Mouse (Mus musculus) myocyte (in vitro differentiated cells): ENCODE measurements around the gene Brpf3. TPM values are rescaled to one million over a fixed set of nuclear protein-coding genes. Genes with fewer than 3 reads are reported as not detected.
"Not testable (repeated sequence)": the region's sequence is repeated elsewhere in the genome, so short reads cannot be mapped to it uniquely, and the experiment has no call there.

ENCODE experiments used
- H3K27me3 ChIP-seq: one replicate; pipeline ENCODE4 v1.6.1; 2011; ENCODE audit not compliant: control insufficient read depth, insufficient read depth, insufficient read length
- H3K36me3 ChIP-seq: one replicate; pipeline ENCODE4 v1.6.1; 2011; ENCODE audit not compliant: control insufficient read depth, insufficient read depth
- H3K4me2 ChIP-seq: one replicate; pipeline ENCODE4 v1.6.1; 2011; ENCODE audit warnings: low read depth, control low read depth
- H3K4me3 ChIP-seq: one replicate; pipeline ENCODE4 v1.5.1; 2011; ENCODE audit warnings: mild to moderate bottlenecking, control low read depth, moderate library complexity
- H3K79me2 ChIP-seq: one replicate; pipeline ENCODE4 v1.6.1; 2011; ENCODE audit not compliant: control insufficient read depth, insufficient read depth
- H3ac ChIP-seq: one replicate; pipeline ENCODE4 v1.6.1; 2011; ENCODE audit not compliant: control insufficient read depth, insufficient read length
- CEBPB ChIP-seq: IDR thresholded peaks from 2 replicates; pipeline ENCODE4 v1.6.1; 2011; ENCODE audit warnings: mild to moderate bottlenecking, moderate library complexity; ENCODE audit not compliant: poor library complexity, insufficient read depth, severe bottlenecking
- E2F4 ChIP-seq: IDR thresholded peaks from one replicate; pipeline ENCODE4 v1.6.1; 2011; ENCODE audit warnings: mild to moderate bottlenecking, control low read depth, moderate library complexity; ENCODE audit not compliant: insufficient read depth
- MAX ChIP-seq: IDR thresholded peaks from one replicate; pipeline ENCODE4 v1.6.1; 2011; ENCODE audit warnings: low read depth, mild to moderate bottlenecking, control low read depth
- MYOD1 ChIP-seq, 3 experiments: IDR thresholded peaks; one replicate each; pipeline ENCODE4 v1.6.1; 2011; ENCODE audit warnings: control low read depth in 2 of 3, low read depth in 2 of 3, mild to moderate bottlenecking in 2 of 3, moderate library complexity in 1 of 3; ENCODE audit not compliant: insufficient read length in 2 of 3, control insufficient read depth in 1 of 3
- MYOG ChIP-seq, 3 experiments: IDR thresholded peaks; one replicate each; pipeline ENCODE4 v1.6.1; 2011; ENCODE audit warnings: control low read depth in 2 of 3, low read depth in 2 of 3, mild to moderate bottlenecking in 2 of 3; ENCODE audit not compliant: insufficient read length in 2 of 3, control insufficient read depth in 1 of 3, insufficient read depth in 1 of 3
- POLR2A ChIP-seq: IDR thresholded peaks from one replicate; pipeline ENCODE4 v1.6.1; 2011; ENCODE audit warnings: low read depth, mild to moderate bottlenecking, control low read depth, moderate library complexity; ENCODE audit not compliant: insufficient read length
- POLR2AphosphoS2 ChIP-seq: IDR thresholded peaks from one replicate; pipeline ENCODE4 v1.6.1; 2011; ENCODE audit warnings: low read depth, control low read depth; ENCODE audit not compliant: insufficient read length
- REST ChIP-seq: IDR thresholded peaks from one replicate; pipeline ENCODE4 v1.6.1; 2011; ENCODE audit warnings: mild to moderate bottlenecking, control low read depth, moderate library complexity; ENCODE audit not compliant: insufficient read depth, insufficient read length
- SRF ChIP-seq: IDR thresholded peaks from one replicate; pipeline ENCODE4 v1.6.1; 2011; ENCODE audit warnings: low read depth; ENCODE audit not compliant: control insufficient read depth, insufficient read length
- TCF12 ChIP-seq: IDR thresholded peaks from one replicate; pipeline ENCODE4 v1.6.1; 2011; ENCODE audit warnings: mild to moderate bottlenecking, control low read depth; ENCODE audit not compliant: poor library complexity, insufficient read depth, severe bottlenecking
- TCF3 ChIP-seq: IDR thresholded peaks from one replicate; pipeline ENCODE4 v1.6.1; 2011; ENCODE audit warnings: low read depth, control low read depth; ENCODE audit not compliant: insufficient read length
- USF1 ChIP-seq: IDR thresholded peaks from one replicate; pipeline ENCODE4 v1.6.1; 2011; ENCODE audit warnings: low read depth, mild to moderate bottlenecking, control low read depth, moderate library complexity
- polyA plus RNA-seq: library from polyadenylated mRNA; unstranded; fragments of >200 nt; fragmentation: generic; extraction: Trizol; gene quantifications from one replicate; pipeline ENCODE4 v1.2.1, GENCODE M21; 2012; ENCODE audit warnings: missing spikeins

The Brpf3 gene
- polyA plus RNA-seq, 1 experiment, result 6.7 TPM

DNA sequence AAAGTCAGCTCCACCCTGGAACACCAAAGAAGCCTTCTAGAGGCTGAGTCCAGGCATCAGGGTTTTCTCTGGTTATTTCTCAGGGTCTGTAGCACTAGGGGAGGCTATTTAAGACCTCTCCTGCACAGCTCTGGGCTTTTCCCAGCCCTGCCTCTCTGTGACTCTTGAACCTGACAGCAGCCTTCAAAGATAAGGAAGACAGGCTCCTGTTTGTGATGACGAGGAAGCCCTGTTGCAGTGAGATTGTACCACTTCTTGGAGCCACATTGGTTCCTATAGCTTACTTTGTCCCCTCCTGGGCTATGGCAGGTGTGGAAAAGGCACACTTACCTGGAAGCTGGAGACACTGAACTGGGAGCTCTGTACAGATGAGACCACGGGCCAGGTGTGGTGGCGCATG is 32.0 kb downstream of the Brpf3 start:
- no peak for TF ChIP-seq TCF12
- no peak for TF ChIP-seq POLR2A
- no peak for TF ChIP-seq MYOG (IDR thresholded peaks at IDR 0.05; ENCODE audit: control insufficient read depth in 1 of 3, insufficient read depth in 1 of 3, insufficient read length in 2 of 3, low read depth in 2 of 3)
- no peak for TF ChIP-seq USF1
- TF ChIP-seq MAX, result no peak
- TF ChIP-seq E2F4, result no peak
- no peak for TF ChIP-seq MYOD1 (IDR thresholded peaks at IDR 0.05; ENCODE audit: control insufficient read depth in 1 of 3, insufficient read length in 2 of 3, low read depth in 2 of 3)
- no peak for TF ChIP-seq TCF3
- TF ChIP-seq CEBPB, result no peak
- TF ChIP-seq SRF, result no peak
- no peak for TF ChIP-seq POLR2AphosphoS2
- TF ChIP-seq REST, result no peak
- Histone ChIP-seq H3ac (no peak overlapping the region), H3K79me2 (no peaks in the 10 kb centered on the region), H3K36me3 (peaks cover 13% of the 10 kb centered on the region), H3K27me3 (no peaks in the 10 kb centered on the region), H3K4me3 (no peak overlapping the region), H3K4me2 (no peak overlapping the region)

DNA sequence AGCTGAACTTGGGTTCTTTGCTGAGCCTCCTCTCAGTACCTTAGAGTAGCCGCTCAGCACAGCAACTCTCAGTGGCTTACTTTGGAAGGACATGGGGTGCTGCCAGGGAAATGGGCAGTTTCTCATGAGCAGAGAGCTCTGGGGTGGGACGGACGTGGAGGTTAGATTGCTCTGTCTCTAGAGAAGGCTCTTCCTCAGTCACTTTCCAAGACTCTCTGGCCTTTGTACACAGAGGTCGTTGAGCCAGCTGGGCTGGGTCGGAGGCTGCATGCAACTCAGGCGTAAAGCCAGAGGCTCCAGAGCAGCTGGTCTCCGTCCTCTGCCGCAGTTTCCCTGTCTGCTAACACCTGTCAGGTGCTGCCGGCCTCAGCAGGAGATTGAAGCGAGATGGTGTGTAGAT is 33.8 kb downstream of the Brpf3 start:
- TF ChIP-seq REST (no peak), POLR2AphosphoS2 (no peak), MYOG (IDR thresholded peaks at IDR 0.05; ENCODE audit: control insufficient read depth in 1 of 3, insufficient read depth in 1 of 3, insufficient read length in 2 of 3, low read depth in 2 of 3) (no peak), CEBPB (no peak), TCF3 (no peak), E2F4 (no peak), MAX (no peak), USF1 (no peak), SRF (no peak)
- no peaks in the 10 kb centered on the region for H3K27me3 ChIP-seq
- peaks cover 12% of the 10 kb centered on the region for H3K36me3 ChIP-seq
- H3K79me2 ChIP-seq, result no peaks in the 10 kb centered on the region
- no peak overlapping the region for H3K4me2 ChIP-seq
- H3K4me3 ChIP-seq, result no peak overlapping the region
- H3ac ChIP-seq, result no peak overlapping the region

DNA sequence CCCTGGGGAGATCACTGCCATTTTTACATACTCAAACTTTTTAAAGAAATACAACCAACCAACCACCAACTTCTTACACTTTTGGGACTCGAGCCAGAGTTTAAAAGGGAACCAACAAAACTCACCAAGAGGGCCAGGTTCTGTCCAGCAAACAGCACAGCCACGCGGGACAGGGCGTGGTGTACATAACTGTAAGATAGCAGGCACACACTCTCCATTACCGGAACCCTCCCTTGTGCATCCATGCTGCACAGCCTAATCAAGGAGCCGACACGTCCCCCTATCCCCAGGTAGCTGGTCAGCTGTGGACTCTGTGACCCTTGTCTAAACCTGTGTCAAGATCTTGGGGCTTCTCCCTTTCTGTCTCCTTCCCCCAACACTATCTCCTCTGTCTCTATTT is 37.0 kb downstream of the Brpf3 start:
- Histone ChIP-seq H3K79me2 (no peaks in the 10 kb centered on the region), H3K36me3 (peaks cover 9% of the 10 kb centered on the region), H3K4me2 (no peak overlapping the region), H3K27me3 (no peaks in the 10 kb centered on the region), H3K4me3 (no peak overlapping the region), H3ac (no peak overlapping the region)
- TF ChIP-seq REST (no peak), TCF3 (no peak)

DNA sequence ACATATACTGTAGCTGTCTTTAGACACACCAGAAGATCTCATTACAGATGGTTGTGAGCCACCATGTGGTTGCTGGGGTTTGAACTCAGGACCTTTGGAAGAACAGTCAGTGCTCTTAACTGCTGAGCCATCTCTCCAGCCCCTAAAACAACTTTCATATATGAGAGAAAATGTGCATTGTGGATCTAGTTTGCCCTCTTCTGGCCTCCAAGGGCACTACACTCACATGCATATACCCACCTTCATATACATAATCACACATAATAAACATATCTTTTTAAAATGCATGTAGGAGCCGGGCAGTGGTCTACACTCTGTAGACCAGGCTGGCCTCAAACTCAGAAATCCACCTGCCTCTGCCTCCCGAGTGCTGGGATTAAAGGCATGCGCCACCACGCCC is 41.1 kb downstream of the Brpf3 start:
- not testable (repeated sequence) for H3K36me3 ChIP-seq, H3K79me2 ChIP-seq, H3K4me2 ChIP-seq, H3ac ChIP-seq, H3K4me3 ChIP-seq, H3K27me3 ChIP-seq

DNA sequence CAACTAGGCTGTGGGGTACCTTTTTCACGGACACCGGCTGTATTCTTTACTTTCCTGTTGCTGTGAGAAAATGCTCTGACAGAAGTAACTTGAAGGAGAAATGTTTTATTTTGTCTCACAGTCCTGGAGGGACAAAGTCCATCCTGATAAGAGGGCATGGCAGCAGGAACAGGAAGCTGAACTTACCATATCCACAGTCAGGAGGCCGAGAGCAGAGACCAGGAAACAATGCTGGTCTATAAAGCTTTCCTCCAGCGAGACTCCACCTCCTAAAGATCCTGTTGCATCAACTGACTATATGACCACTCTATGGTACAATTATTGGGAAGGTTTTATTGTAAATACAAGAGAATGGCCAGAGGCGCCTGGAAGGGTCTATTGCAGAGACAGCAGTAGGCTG is 42.8 kb downstream of the Brpf3 start:
- H3K79me2 ChIP-seq, result no peaks in the 10 kb centered on the region
- H3K4me2 ChIP-seq, result no peak overlapping the region
- no peaks in the 10 kb centered on the region for H3K36me3 ChIP-seq
- H3K4me3 ChIP-seq, result no peak overlapping the region
- no peak overlapping the region for H3ac ChIP-seq
- no peak for TF ChIP-seq E2F4
- no peak for TF ChIP-seq SRF
- no peak for TF ChIP-seq TCF3
- no peak for TF ChIP-seq POLR2AphosphoS2
- no peak for TF ChIP-seq REST
- TF ChIP-seq MYOD1 (IDR thresholded peaks at IDR 0.05; ENCODE audit: control insufficient read depth in 1 of 3, insufficient read length in 2 of 3, low read depth in 2 of 3), result no peak
- no peak for TF ChIP-seq TCF12
- no peak for TF ChIP-seq MAX
- no peak for TF ChIP-seq POLR2A
- TF ChIP-seq MYOG (IDR thresholded peaks at IDR 0.05; ENCODE audit: control insufficient read depth in 1 of 3, insufficient read depth in 1 of 3, insufficient read length in 2 of 3, low read depth in 2 of 3), result no peak
- TF ChIP-seq CEBPB, result no peak
- TF ChIP-seq USF1, result no peak
- H3K27me3 ChIP-seq, result peaks cover under 1% of the 10 kb centered on the region
